Mouse (Mus musculus) liver, embryonic 14.5 days (tissue): ENCODE results near the gene Lmtk2. TPM values are rescaled to one million over a fixed set of nuclear protein-coding genes. Genes with fewer than 3 reads are reported as not detected.

ENCODE experiments used
- ATAC-seq: fragments of 200-750 bp; cut with Nextera tagmentation; 2 replicates; pipeline ENCODE4 v1.8.0; 2017; ENCODE audit warnings: moderate number of reproducible peaks, mild to moderate bottlenecking, moderate library complexity; ENCODE audit not compliant: insufficient read depth
- DNase-seq, 3 experiments: peaks; one replicate each; pipeline ENCODE4 v3.0.0-alpha.2; 2012 to 2013; ENCODE audit warnings: low read depth in 3 of 3, low spot score in 3 of 3
- H3K27ac ChIP-seq: fragments of 300-500 bp; sonication (generic); 2 replicates; pipeline ENCODE4 v1.5.1; 2014; ENCODE audit warnings: moderate library complexity, mild to moderate bottlenecking, control low read depth, inconsistent platforms
- H3K27me3 ChIP-seq: fragments of 300-500 bp; sonication (generic); 2 replicates; pipeline ENCODE4 v1.6.1; 2014; ENCODE audit warnings: mild to moderate bottlenecking, low read length, moderate library complexity; ENCODE audit not compliant: control insufficient read depth, insufficient read depth
- H3K36me3 ChIP-seq: fragments of 300-500 bp; sonication (generic); replicated peaks from 2 replicates; pipeline ENCODE4 v1.6.1; 2014; ENCODE audit warnings: low read depth; ENCODE audit not compliant: control insufficient read depth, insufficient read depth
- H3K4me1 ChIP-seq, 2 experiments: fragments of 200-500 bp in 1 of 2; fragments of 300-500 bp in 1 of 2; sonication (generic) in 1 of 2; replicated peaks; 2 replicates each; pipeline ENCODE4 v1.6.1; 2012 to 2014; ENCODE audit warnings: antibody characterized with exemption in 1 of 2, inconsistent platforms in 1 of 2, low read length in 1 of 2; ENCODE audit not compliant: control insufficient read depth in 2 of 2, insufficient read depth in 2 of 2
- H3K4me2 ChIP-seq: fragments of 300-500 bp; sonication (generic); 2 replicates; pipeline ENCODE4 v1.6.1; 2014; ENCODE audit warnings: low read depth, mild to moderate bottlenecking, control low read depth, moderate library complexity
- H3K4me3 ChIP-seq, 2 experiments: fragments of 200-500 bp in 1 of 2; fragments of 300-500 bp in 1 of 2; sonication (generic) in 1 of 2; 2 replicates each; pipeline ENCODE4 v1.5.1; 2012 to 2014; ENCODE audit warnings: low read depth in 2 of 2, low read length in 2 of 2, mild to moderate bottlenecking in 2 of 2, control low read depth in 1 of 2, inconsistent platforms in 1 of 2, moderate library complexity in 1 of 2; ENCODE audit not compliant: insufficient read depth in 1 of 2
- H3K9ac ChIP-seq: fragments of 300-500 bp; sonication (generic); replicated peaks from 2 replicates; pipeline ENCODE4 v1.6.1; 2014; ENCODE audit warnings: mild to moderate bottlenecking, control low read depth, moderate library complexity
- H3K9me3 ChIP-seq: fragments of 300-500 bp; sonication (generic); 2 replicates; pipeline ENCODE4 v1.6.1; 2016; ENCODE audit warnings: low read length, mixed read lengths; ENCODE audit not compliant: control insufficient read depth
- CTCF ChIP-seq: IDR thresholded peaks from 2 replicates; pipeline ENCODE4 v1.5.1; 2016; ENCODE audit warnings: antibody characterized with exemption, low read depth, control low read depth
- EP300 ChIP-seq: IDR thresholded peaks from 2 replicates; pipeline ENCODE4 v1.6.1; 2016; ENCODE audit warnings: antibody characterized with exemption, low read depth
- WGBS: fragments of 180-500 bp; shearing (Covaris S2); extraction: QIAGEN DNeasy Blood & Tissue Kit; methylation state at CpG from one replicate; pipeline ENCODE4 v1.1.7; 2014; ENCODE audit not compliant: insufficient replicate concordance; 5-methylcytosine and 5-hydroxymethylcytosine counted together
- polyA plus RNA-seq, 2 experiments: library from polyadenylated mRNA; depleted of rRNA in 1 of 2; stranded (reverse) in 1 of 2; unstranded in 1 of 2; fragments of >200 nt; fragmentation: Nextera tagmentation in 1 of 2; extraction: Ambion mirVana in 1 of 2; gene quantifications; 2 replicates each; pipeline versions ENCODE4 v1.2.1 to v1.2.3; 2012 to 2014

Gene Lmtk2
- polyA plus RNA-seq, 2 experiments, result 1.5 to 2.9 TPM

GRCm38 (mm10) chr5:144182542-144183247 lies 82.5 kb downstream of the Lmtk2 start:
- WGBS, result 47% methylated on average over 20 of the region's 20 CpGs
- no peak overlapping the region for H3K4me3 ChIP-seq
- DNase-seq (no peak), ATAC-seq (no peak)
- H3K4me1 ChIP-seq, result peaks cover 5 to 8% of the 10 kb centered on the region in 2 experiments; a peak in 3 of 4 replicates
- TF ChIP-seq EP300 (no peak), CTCF (no peak)
- no peaks in the 10 kb centered on the region for H3K9me3 ChIP-seq
- no peak overlapping the region for H3K4me2 ChIP-seq
- no peak overlapping the region for H3K9ac ChIP-seq
- H3K27me3 ChIP-seq, result no peaks in the 10 kb centered on the region
- no peak overlapping the region for H3K27ac ChIP-seq
- H3K36me3 ChIP-seq, result no peaks in the 10 kb centered on the region; the same call in 1 of the 2 replicates

GRCm38 (mm10) chr5:144183248-144183559 lies 83.0 kb downstream of the Lmtk2 start:
- Histone ChIP-seq H3K9ac (no peak overlapping the region), H3K4me2 (no peak overlapping the region), H3K4me1 (peaks cover 5 to 8% of the 10 kb centered on the region in 2 experiments; a peak in 3 of 4 replicates), H3K4me3 (no peak overlapping the region), H3K36me3 (no peaks in the 10 kb centered on the region; the same call in 1 of the 2 replicates), H3K27ac (no peak overlapping the region), H3K9me3 (no peaks in the 10 kb centered on the region), H3K27me3 (no peaks in the 10 kb centered on the region)
- TF ChIP-seq CTCF, result no peak
- TF ChIP-seq EP300, result no peak
- ATAC-seq (no peak), DNase-seq (no peak)
- 68% methylated on average over 8 of the region's 8 CpGs for WGBS

GRCm38 (mm10) chr5:144183647-144184335 lies 83.6 kb downstream of the Lmtk2 start:
- ATAC-seq, result no peak
- DNase-seq, result no peak
- TF ChIP-seq EP300, result no peak
- TF ChIP-seq CTCF, result no peak
- Histone ChIP-seq H3K4me3 (no peak overlapping the region), H3K27ac (no peak overlapping the region), H3K27me3 (no peaks in the 10 kb centered on the region), H3K9me3 (no peaks in the 10 kb centered on the region), H3K4me1 (peaks cover 5 to 8% of the 10 kb centered on the region in 2 experiments; a peak in 3 of 4 replicates), H3K36me3 (no peaks in the 10 kb centered on the region; the same call in 1 of the 2 replicates), H3K9ac (no peak overlapping the region), H3K4me2 (no peak overlapping the region)
- 83% methylated on average over 7 of the region's 7 CpGs for WGBS

GRCm38 (mm10) chr5:144184350-144185045 lies 84.3 kb downstream of the Lmtk2 start:
- H3K27me3 ChIP-seq, result no peaks in the 10 kb centered on the region
- peaks cover 8% of the 10 kb centered on the region in 2 experiments; a peak in 3 of 4 replicates for H3K4me1 ChIP-seq
- TF ChIP-seq EP300, result no peak
- no peak for TF ChIP-seq CTCF
- H3K27ac ChIP-seq, result no peak overlapping the region
- ATAC-seq (no peak), DNase-seq (no peak)
- no peak overlapping the region for H3K4me3 ChIP-seq
- H3K9ac ChIP-seq, result no peak overlapping the region
- H3K4me2 ChIP-seq, result no peak overlapping the region
- H3K9me3 ChIP-seq, result no peaks in the 10 kb centered on the region
- no peaks in the 10 kb centered on the region; the same call in 1 of the 2 replicates for H3K36me3 ChIP-seq
- WGBS, result 86% methylated on average over 21 of the region's 21 CpGs

GRCm38 (mm10) chr5:144188422-144188821 lies 88.2 kb downstream of the Lmtk2 start:
- no peak overlapping the region for H3K27ac ChIP-seq
- no peak overlapping the region for H3K4me3 ChIP-seq
- no peak for DNase-seq
- H3K9me3 ChIP-seq, result no peaks in the 10 kb centered on the region
- 70% methylated on average over 6 of the region's 6 CpGs for WGBS
- TF ChIP-seq CTCF, result no peak
- TF ChIP-seq EP300, result no peak
- no peak overlapping the region for H3K4me2 ChIP-seq
- H3K4me1 ChIP-seq, result peaks cover 7 to 11% of the 10 kb centered on the region in 2 experiments
- no peak for ATAC-seq
- no peak overlapping the region for H3K9ac ChIP-seq
- no peaks in the 10 kb centered on the region for H3K36me3 ChIP-seq
- H3K27me3 ChIP-seq, result no peaks in the 10 kb centered on the region
